28 mouse cellular contexts compared by ENCODE assay signal in the genomic region with DNA sequence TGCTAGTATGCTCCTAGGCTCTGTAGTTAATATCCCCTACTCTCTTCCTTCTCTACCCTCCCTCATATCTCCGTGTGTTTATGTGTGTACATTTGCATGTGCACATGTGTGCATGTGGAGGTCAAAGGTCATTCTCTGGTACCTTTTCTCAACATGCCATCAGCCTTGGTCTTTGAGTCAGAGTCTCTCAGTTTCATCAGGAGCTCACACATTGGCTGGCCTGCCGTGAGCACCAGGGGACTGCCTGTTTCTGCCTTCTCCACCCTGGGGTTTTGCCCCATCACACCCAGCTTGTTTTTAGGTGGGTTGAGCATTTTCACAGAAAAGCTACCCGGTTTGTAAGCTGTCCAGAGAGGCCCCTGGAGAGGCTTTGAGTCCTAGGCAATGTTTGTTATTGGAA.
"Had no signal": no experiment of that assay in that cellular context is flagged by ENCODE, and none has a peak within 500 bp of the region (broad histone marks: within the 10 kb centered on the region; RNA-seq: fewer than 3 reads in every experiment).

No protein-coding gene starts in this region.

- H3K4me1 ChIP-seq: embryonic facial prominence, embryonic 13.5 days; embryonic facial prominence, embryonic 15.5 days; forebrain, embryonic 13.5 days; forebrain, embryonic 15.5 days had no signal

- H3K27me3 ChIP-seq: embryonic facial prominence, embryonic 12.5 days; embryonic facial prominence, embryonic 13.5 days; embryonic facial prominence, embryonic 15.5 days; forebrain, embryonic 12.5 days; forebrain, embryonic 13.5 days; forebrain, embryonic 15.5 days had no signal

- DNase-seq: cerebellum, adult 18-20 months; cerebellum, adult 2 months; cerebellum, adult 8-10 months; cerebellum, adult 9-10 months; cerebellum, adult 9-11 months; cerebellum, postnatal 10 days; cerebellum, postnatal 14 days; cerebellum, postnatal 25 days; cerebellum, postnatal 36 days; embryo, embryonic 11 days; forebrain, postnatal 0 days; gastrocnemius, adult 2 months; gastrocnemius, postnatal 10 days; gastrocnemius, postnatal 14 days; gastrocnemius, postnatal 25 days; gastrocnemius, postnatal 36 days; heart, adult 18-20 months had no signal

- H3K4me3 ChIP-seq: embryonic facial prominence, embryonic 10.5 days; embryonic facial prominence, embryonic 12.5 days; embryonic facial prominence, embryonic 13.5 days; embryonic facial prominence, embryonic 15.5 days; erythroblast, embryonic 14.5 days; forebrain, embryonic 10.5 days; forebrain, embryonic 12.5 days; forebrain, embryonic 13.5 days; forebrain, embryonic 15.5 days; gastrocnemius, adult 2 months had no signal

- ATAC-seq: forebrain, embryonic 13.5 days; forebrain, embryonic 14.5 days; forebrain, embryonic 15.5 days; forebrain, embryonic 16.5 days; forebrain, postnatal 0 days had no signal

- H3K4me2 ChIP-seq: embryonic facial prominence, embryonic 12.5 days; embryonic facial prominence, embryonic 13.5 days; embryonic facial prominence, embryonic 15.5 days; forebrain, embryonic 12.5 days; forebrain, embryonic 13.5 days; forebrain, embryonic 15.5 days had no signal

- H3K27ac ChIP-seq: embryonic facial prominence, embryonic 10.5 days; embryonic facial prominence, embryonic 12.5 days; embryonic facial prominence, embryonic 13.5 days; embryonic facial prominence, embryonic 15.5 days; forebrain, embryonic 10.5 days; forebrain, embryonic 12.5 days; forebrain, embryonic 13.5 days; forebrain, embryonic 15.5 days; gastrocnemius, adult 2 months had no signal

- H3K36me3 ChIP-seq: embryonic facial prominence, embryonic 10.5 days; embryonic facial prominence, embryonic 12.5 days; embryonic facial prominence, embryonic 13.5 days; embryonic facial prominence, embryonic 15.5 days; forebrain, embryonic 10.5 days; forebrain, embryonic 12.5 days; forebrain, embryonic 15.5 days had no signal

- H3K9ac ChIP-seq: embryonic facial prominence, embryonic 12.5 days; embryonic facial prominence, embryonic 13.5 days; embryonic facial prominence, embryonic 15.5 days; forebrain, embryonic 12.5 days; forebrain, embryonic 13.5 days; forebrain, embryonic 15.5 days; forebrain, postnatal 0 days had no signal

- H3K9me3 ChIP-seq: embryonic facial prominence, embryonic 10.5 days; embryonic facial prominence, embryonic 12.5 days; embryonic facial prominence, embryonic 13.5 days; embryonic facial prominence, embryonic 15.5 days; forebrain, embryonic 10.5 days; forebrain, embryonic 12.5 days; forebrain, embryonic 13.5 days; forebrain, embryonic 15.5 days had no signal
